Mouse (Mus musculus): Measurements from ENCODE around the gene Vmn1r86.

Vmn1r86 gene

GRCm38 (mm10) chr7:13119817-13120216 lies at the start of gene Vmn1r86:
Vmn1r86 (minus strand) TSS chr7:13119917.
- DNase-seq (ENCODE audit: low read depth): no peak

- no peak for DNase-seq (ENCODE audit: low read depth)
These were observed 39.6 kb upstream of the Vmn1r86 start, which contains the start of gene Vmn1r88 for GRCm38 (mm10) chr7:13159268-13159667. Vmn1r88 (plus strand) TSS chr7:13159568.

- DNase-seq (ENCODE audit: low read depth): no peak
These were observed 20.3 kb upstream of the Vmn1r86 start, which contains the start of gene Vmn1r87 for GRCm38 (mm10) chr7:13140057-13140456. Vmn1r87 (minus strand) TSS chr7:13140157.

GRCm38 (mm10) chr7:13137340-13137739 lies 17.6 kb upstream of the Vmn1r86 start:
- no peak for DNase-seq (ENCODE audit: low read depth)

GRCm38 (mm10) chr7:13131856-13132255 lies 12.1 kb upstream of the Vmn1r86 start:
- DNase-seq (ENCODE audit: low read depth): no peak

- peak; percentile 16 for DNase-seq (ENCODE audit: low read depth)
These were observed 3.9 kb upstream of the Vmn1r86 start for GRCm38 (mm10) chr7:13123554-13124153.

- no peak for DNase-seq (ENCODE audit: low read depth)
These were observed 24.6 kb downstream of the Vmn1r86 start, which contains the start of gene Vmn1r85 for GRCm38 (mm10) chr7:13095073-13095472. Vmn1r85 (minus strand) TSS chr7:13095173.

GRCm38 (mm10) chr7:13072293-13072692 lies 47.4 kb downstream of the Vmn1r86 start:
- no peak for DNase-seq (ENCODE audit: low read depth)

GRCm38 (mm10) chr7:13063399-13063798 lies 56.3 kb downstream of the Vmn1r86 start:
- DNase-seq (ENCODE audit: low read depth): peak; percentile 48

GRCm38 (mm10) chr7:13059536-13059935 lies 60.2 kb downstream of the Vmn1r86 start:
- no peak for DNase-seq (ENCODE audit: low read depth)

- DNase-seq (ENCODE audit: low read depth): peak; percentile 21
These were observed 62.6 kb downstream of the Vmn1r86 start for GRCm38 (mm10) chr7:13056913-13057700.

GRCm38 (mm10) chr7:13054287-13055010 lies 65.3 kb downstream of the Vmn1r86 start, which contains the start of gene Mzf1:
Mzf1 (minus strand) TSS chr7:13054764.
- DNase-seq (ENCODE audit: low read depth): peak; percentile 80

GRCm38 (mm10) chr7:13053961-13054286 lies 65.8 kb downstream of the Vmn1r86 start:
- no peak for DNase-seq (ENCODE audit: low read depth)

GRCm38 (mm10) chr7:13053501-13053900 lies 66.2 kb downstream of the Vmn1r86 start:
- no peak for DNase-seq (ENCODE audit: low read depth)

- no peak for DNase-seq (ENCODE audit: low read depth)
These were observed 66.7 kb downstream of the Vmn1r86 start for GRCm38 (mm10) chr7:13053001-13053400.
